Mouse (Mus musculus) CD4-positive, CD25-positive, alpha-beta regulatory T cell (primary cell): ENCODE data around the gene Rpl32. TPM values are rescaled to one million over a fixed set of nuclear protein-coding genes. Genes with fewer than 3 reads are reported as not detected.

Experiments used
- polyA plus RNA-seq: library from polyadenylated mRNA; unstranded; fragments of 100-300 nt; shearing (Covaris generic); gene quantifications from one replicate; pipeline ENCODE4 v1.2.1, GENCODE M21; 2017

The Rpl32 gene
- polyA plus RNA-seq = 3,148 TPM

DNA sequence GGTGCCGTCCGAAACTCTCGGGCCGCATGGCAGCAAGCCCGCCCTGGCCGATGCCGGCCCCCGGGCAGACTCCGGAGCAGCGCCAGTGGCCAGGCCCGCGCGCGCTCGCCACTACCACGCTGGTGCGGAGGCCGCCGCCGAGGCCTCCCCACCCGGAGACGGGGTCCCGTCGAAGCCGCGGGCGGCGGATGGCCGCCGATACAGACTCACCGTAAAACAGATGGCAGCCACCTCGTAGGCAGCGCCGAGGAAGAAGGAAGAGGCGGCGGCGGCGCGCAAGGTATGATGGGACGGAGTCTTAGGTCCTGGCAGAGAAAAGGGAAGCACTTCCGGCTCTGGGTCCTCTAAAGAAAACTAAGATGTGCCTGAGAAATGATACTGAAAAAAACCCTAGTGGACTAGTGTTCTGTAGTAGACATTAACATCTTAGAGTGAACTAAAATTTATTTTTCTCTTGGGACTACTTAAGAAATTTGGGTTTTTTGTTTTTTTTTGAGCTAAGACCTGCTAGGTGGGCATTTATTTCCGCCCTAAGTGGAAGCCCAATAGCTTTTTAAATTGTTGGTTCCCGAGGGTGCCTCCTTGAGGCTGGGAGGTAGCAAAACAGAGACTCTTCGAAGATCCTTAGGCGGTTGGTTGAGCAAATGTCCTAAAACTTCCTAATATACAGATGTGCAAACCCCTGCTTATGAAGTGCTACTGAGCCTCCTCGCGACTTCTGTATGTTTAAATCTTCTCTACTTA, at the start of gene Rpl32:
Gene Rpl32, minus strand, starts transcription at position 260 of the 744 bp plus-strand sequence.

GRCm38 (mm10) chr6:115853091-115853813, 44.7 kb upstream of the Rpl32 start, which contains the start of the genes Mbd4 and Ift122:
Gene Mbd4 (minus strand): TSS chr6:115853371.
Gene Ift122 (plus strand): TSS chr6:115853470.

DNA sequence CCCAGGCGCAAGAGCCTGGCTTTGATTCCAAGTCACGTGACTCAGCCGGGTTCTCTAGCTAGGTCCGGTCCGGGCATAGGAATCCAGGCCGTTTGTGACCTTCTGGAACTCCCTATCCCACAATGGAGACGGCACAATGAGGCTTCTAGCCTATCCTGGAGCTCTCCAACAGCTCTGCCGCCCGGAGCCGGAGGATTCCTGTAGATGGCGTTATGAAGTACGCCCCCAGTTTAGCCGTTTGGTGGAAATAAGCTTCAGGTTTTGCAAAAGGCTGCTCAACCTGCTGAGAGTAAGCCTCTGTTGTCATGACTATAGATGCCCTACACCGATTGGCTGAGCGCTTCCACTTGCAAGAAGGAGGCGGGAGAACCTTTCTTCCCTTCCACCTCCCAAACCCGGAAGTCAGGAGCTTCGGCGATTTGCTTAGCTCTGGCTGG, 29.6 kb upstream of the Rpl32 start, which contains the start of gene Efcab12:
Gene Efcab12, minus strand, starts transcription at position 252 of the 437 bp plus-strand sequence.

GRCm38 (mm10) chr6:115774501-115774921, 34.0 kb downstream of the Rpl32 start, which contains the start of gene Cand2:
Gene Cand2 (plus strand): TSS chr6:115774538.

GRCm38 (mm10) chr6:115761995-115762756, 46.4 kb downstream of the Rpl32 start, which contains the start of gene Tmem40:
Gene Tmem40 (minus strand): TSS chr6:115762410.

Other genes with a start within 250 kb of the Rpl32 start
- gene Mkrn2os, start 216.2 kb downstream of the Rpl32 start, polyA plus RNA-seq = 0.30 TPM
- 37.5 TPM for gene Mkrn2, start 206.8 kb downstream of the Rpl32 start, polyA plus RNA-seq
- gene Raf1, start 132.1 kb downstream of the Rpl32 start, polyA plus RNA-seq = 124 TPM
- not detected for gene Tmem40, start 46.3 kb downstream of the Rpl32 start, polyA plus RNA-seq
- gene Cand2, start 34.2 kb downstream of the Rpl32 start, polyA plus RNA-seq = 9.3 TPM
- 0.56 TPM for gene Efcab12, start 29.7 kb upstream of the Rpl32 start, polyA plus RNA-seq
- gene Mbd4, start 44.6 kb upstream of the Rpl32 start, polyA plus RNA-seq = 10.8 TPM
- 2.4 TPM for gene Ift122, start 44.7 kb upstream of the Rpl32 start, polyA plus RNA-seq
- gene Rho, start 123.0 kb upstream of the Rpl32 start, polyA plus RNA-seq = not detected
- not detected for gene H1foo, start 136.2 kb upstream of the Rpl32 start, polyA plus RNA-seq
- 5.6 TPM for gene Plxnd1, start 186.3 kb upstream of the Rpl32 start, polyA plus RNA-seq